Mouse (Mus musculus): ENCODE results near the gene Upk3b. TPM values are rescaled to one million over a fixed set of nuclear protein-coding genes. Genes with fewer than 3 reads are reported as not detected.

Gene Upk3b
- polyA plus RNA-seq, 1 experiment from 2014 or later = 4.7 TPM

- TF ChIP-seq EP300 (IDR thresholded peaks at IDR 0.05; ENCODE audit: low read depth) (no peak), CTCF (IDR thresholded peaks at IDR 0.05; ENCODE audit: low read depth) (no peak)
- Histone ChIP-seq H3K4me1 (ENCODE audit: insufficient read depth) (no peaks in the 10 kb centered on the region), H3K4me2 (ENCODE audit: low read depth, low read length) (no peak overlapping the region), H3K27me3 (ENCODE audit: insufficient read depth, low read length) (no peaks in the 10 kb centered on the region), H3K9me3 (ENCODE audit: low read length) (no peaks in the 10 kb centered on the region), H3K4me3 (ENCODE audit: low read depth, low read length) (no peak overlapping the region), H3K9ac (replicated peaks) (no peak overlapping the region), H3K27ac (ENCODE audit: low read depth) (no peak overlapping the region), H3K36me3 (replicated peaks; ENCODE audit: insufficient read depth, low read length) (no peaks in the 10 kb centered on the region)
- WGBS (ENCODE audit: insufficient replicate concordance) = 50% methylated on average over 5 of the region's 5 CpGs
- DNase-seq (no peak), ATAC-seq (no peak)
Observed at GRCm38 (mm10) chr5:136091927-136092326, 53.6 kb downstream of the Upk3b start.

- WGBS (ENCODE audit: insufficient replicate concordance) = 36% methylated on average over 8 of the region's 8 CpGs
- Histone ChIP-seq H3K4me1 (ENCODE audit: insufficient read depth) (no peaks in the 10 kb centered on the region), H3K27me3 (ENCODE audit: insufficient read depth, low read length) (no peaks in the 10 kb centered on the region), H3K27ac (ENCODE audit: low read depth) (no peak overlapping the region), H3K9ac (replicated peaks) (no peak overlapping the region), H3K36me3 (replicated peaks; ENCODE audit: insufficient read depth, low read length) (no peaks in the 10 kb centered on the region), H3K4me2 (ENCODE audit: low read depth, low read length) (no peak overlapping the region), H3K4me3 (ENCODE audit: low read depth, low read length) (no peak overlapping the region), H3K9me3 (ENCODE audit: low read length) (no peaks in the 10 kb centered on the region)
- ATAC-seq (no peak), DNase-seq (no peak)
- TF ChIP-seq EP300 (IDR thresholded peaks at IDR 0.05; ENCODE audit: low read depth) (no peak), CTCF (IDR thresholded peaks at IDR 0.05; ENCODE audit: low read depth) (no peak)
Observed at GRCm38 (mm10) chr5:136094249-136095010, 56.1 kb downstream of the Upk3b start.

GRCm38 (mm10) chr5:136095089-136095488, 56.8 kb downstream of the Upk3b start:
- Histone ChIP-seq H3K4me1 (ENCODE audit: insufficient read depth) (no peaks in the 10 kb centered on the region), H3K4me2 (ENCODE audit: low read depth, low read length) (no peak overlapping the region), H3K9me3 (ENCODE audit: low read length) (no peaks in the 10 kb centered on the region), H3K4me3 (ENCODE audit: low read depth, low read length) (no peak overlapping the region), H3K27ac (ENCODE audit: low read depth) (no peak overlapping the region), H3K36me3 (replicated peaks; ENCODE audit: insufficient read depth, low read length) (no peaks in the 10 kb centered on the region), H3K27me3 (ENCODE audit: insufficient read depth, low read length) (no peaks in the 10 kb centered on the region), H3K9ac (replicated peaks) (no peak overlapping the region)
- no peak for ATAC-seq
- no peak for TF ChIP-seq CTCF (IDR thresholded peaks at IDR 0.05; ENCODE audit: low read depth)
- TF ChIP-seq EP300 (IDR thresholded peaks at IDR 0.05; ENCODE audit: low read depth) = no peak
- WGBS (ENCODE audit: insufficient replicate concordance) = 68% methylated on average over 7 of the region's 7 CpGs
- DNase-seq = no peak

Other genes starting within 250 kb of the Upk3b start
- gene Srrm3, start 231.6 kb upstream of the Upk3b start, polyA plus RNA-seq (2015; fragmentation: Nextera tagmentation; extraction: Ambion mirVana) = not detected in 2 replicates
- gene Hspb1, start 150.6 kb upstream of the Upk3b start, polyA plus RNA-seq (2015; fragmentation: Nextera tagmentation; extraction: Ambion mirVana) = 4.5 and 9.1 TPM in 2 replicates
- 56.7 and 66.8 TPM in 2 replicates for gene Ywhag, start 103.9 kb upstream of the Upk3b start, polyA plus RNA-seq (2015; fragmentation: Nextera tagmentation; extraction: Ambion mirVana)
- gene Ssc4d, start 64.0 kb upstream of the Upk3b start, polyA plus RNA-seq (2015; fragmentation: Nextera tagmentation; extraction: Ambion mirVana) = 1.7 and 1.9 TPM in 2 replicates
- gene Zp3, start 58.4 kb upstream of the Upk3b start, polyA plus RNA-seq (2015; fragmentation: Nextera tagmentation; extraction: Ambion mirVana) = not detected in 2 replicates
- gene Dtx2, start 43.7 kb upstream of the Upk3b start, polyA plus RNA-seq (2015; fragmentation: Nextera tagmentation; extraction: Ambion mirVana) = 4.8 and 4.9 TPM in 2 replicates
- gene Upk3bl, start 16.0 kb downstream of the Upk3b start, polyA plus RNA-seq (2015; fragmentation: Nextera tagmentation; extraction: Ambion mirVana) = not detected in 2 replicates
- 2.1 TPM in 2 replicates for gene Rasa4, start 45.4 kb downstream of the Upk3b start, polyA plus RNA-seq (2015; fragmentation: Nextera tagmentation; extraction: Ambion mirVana)
- gene Polr2j, start 78.1 kb downstream of the Upk3b start, polyA plus RNA-seq (2015; fragmentation: Nextera tagmentation; extraction: Ambion mirVana) = 99.8 and 112 TPM in 2 replicates
- 13.7 and 16.5 TPM in 2 replicates for gene Lrwd1, start 97.6 kb downstream of the Upk3b start, polyA plus RNA-seq (2015; fragmentation: Nextera tagmentation; extraction: Ambion mirVana)
- gene Alkbh4, start 97.7 kb downstream of the Upk3b start, polyA plus RNA-seq (2015; fragmentation: Nextera tagmentation; extraction: Ambion mirVana) = 8.8 and 9.2 TPM in 2 replicates
- 4.4 and 4.5 TPM in 2 replicates for gene Orai2, start 132.2 kb downstream of the Upk3b start, polyA plus RNA-seq (2015; fragmentation: Nextera tagmentation; extraction: Ambion mirVana)
- gene Prkrip1, start 160.5 kb downstream of the Upk3b start, polyA plus RNA-seq (2015; fragmentation: Nextera tagmentation; extraction: Ambion mirVana) = 19.6 and 19.9 TPM in 2 replicates
- 1.3 and 1.7 TPM in 2 replicates for gene Sh2b2, start 208.1 kb downstream of the Upk3b start, polyA plus RNA-seq (2015; fragmentation: Nextera tagmentation; extraction: Ambion mirVana)